Mouse (Mus musculus): ENCODE results near the gene Radil. TPM values are rescaled to one million over a fixed set of nuclear protein-coding genes. Genes with fewer than 3 reads are reported as not detected.

Radil gene
- polyA plus RNA-seq (2012; ENCODE audit: insufficient read depth, low replicate concordance), result 1.9 TPM in 1 of 2 replicates, not detected in the other

- Histone ChIP-seq H3K36me3 (replicated peaks; ENCODE audit: low read length) (no peaks in the 10 kb centered on the region), H3K9me3 (0 out of 2 replicates have a peak, but pooled peaks cover 2% of the 10 kb centered on the region), H3K4me3 (replicated peaks) (peak within 1 kb of the TSS; percentile 92), H3K27me3 (replicated peaks) (peaks cover 58% of the 10 kb centered on the region), H3K4me1 (peaks cover 22% of the 10 kb centered on the region)
- TF ChIP-seq FLI1 (IDR thresholded peaks at IDR 0.05; ENCODE audit: low read length) (no peak), GATA1 (IDR thresholded peaks at IDR 0.05; ENCODE audit: borderline replicate concordance, low read length) (no peak)
These were observed at the start of gene Radil for GRCm38 (mm10) chr5:142550706-142551652. Gene Radil, minus strand, starts transcription at chr5:142551098.

GRCm38 (mm10) chr5:142597648-142598390 lies 46.9 kb upstream of the Radil start:
- Histone ChIP-seq H3K4me3 (replicated peaks) (no peak overlapping the region), H3K9me3 (no peaks in the 10 kb centered on the region), H3K36me3 (replicated peaks; ENCODE audit: low read length) (no peaks in the 10 kb centered on the region), H3K4me1 (no peaks in the 10 kb centered on the region), H3K27me3 (replicated peaks) (peaks cover 34% of the 10 kb centered on the region)
- TF ChIP-seq GATA1 (IDR thresholded peaks at IDR 0.05; ENCODE audit: borderline replicate concordance, low read length) (no peak), FLI1 (IDR thresholded peaks at IDR 0.05; ENCODE audit: low read length) (no peak)

- no peaks in the 10 kb centered on the region for H3K9me3 ChIP-seq
- H3K36me3 ChIP-seq (replicated peaks; ENCODE audit: low read length), result no peaks in the 10 kb centered on the region
- peaks cover 28% of the 10 kb centered on the region for H3K27me3 ChIP-seq (replicated peaks)
- no peak for TF ChIP-seq FLI1 (IDR thresholded peaks at IDR 0.05; ENCODE audit: low read length)
- TF ChIP-seq GATA1 (IDR thresholded peaks at IDR 0.05; ENCODE audit: borderline replicate concordance, low read length), result no peak
- no peak overlapping the region for H3K4me3 ChIP-seq (replicated peaks)
- H3K4me1 ChIP-seq, result peaks cover 6% of the 10 kb centered on the region; the same call in 1 of the 2 replicates
These were observed 45.8 kb upstream of the Radil start for GRCm38 (mm10) chr5:142596723-142597122.

- TF ChIP-seq GATA1 (IDR thresholded peaks at IDR 0.05; ENCODE audit: borderline replicate concordance, low read length) (no peak), FLI1 (IDR thresholded peaks at IDR 0.05; ENCODE audit: low read length) (no peak)
- no peaks in the 10 kb centered on the region for H3K36me3 ChIP-seq (replicated peaks; ENCODE audit: low read length)
- H3K9me3 ChIP-seq, result no peaks in the 10 kb centered on the region
- H3K4me3 ChIP-seq (replicated peaks), result no peak overlapping the region
- H3K27me3 ChIP-seq (replicated peaks), result peaks cover 24% of the 10 kb centered on the region
- peaks cover 6% of the 10 kb centered on the region; the same call in 1 of the 2 replicates for H3K4me1 ChIP-seq
These were observed 44.8 kb upstream of the Radil start for GRCm38 (mm10) chr5:142595698-142596097.

- H3K9me3 ChIP-seq, result no peaks in the 10 kb centered on the region
- H3K4me1 ChIP-seq, result peaks cover 6% of the 10 kb centered on the region; the same call in 1 of the 2 replicates
- no peaks in the 10 kb centered on the region for H3K36me3 ChIP-seq (replicated peaks; ENCODE audit: low read length)
- no peak overlapping the region for H3K4me3 ChIP-seq (replicated peaks)
- no peak for TF ChIP-seq FLI1 (IDR thresholded peaks at IDR 0.05; ENCODE audit: low read length)
- TF ChIP-seq GATA1 (IDR thresholded peaks at IDR 0.05; ENCODE audit: borderline replicate concordance, low read length), result no peak
- peaks cover 25% of the 10 kb centered on the region for H3K27me3 ChIP-seq (replicated peaks)
These were observed 40.2 kb upstream of the Radil start for GRCm38 (mm10) chr5:142590953-142591616.

- H3K36me3 ChIP-seq (replicated peaks; ENCODE audit: low read length), result no peaks in the 10 kb centered on the region
These were observed 32.8 kb upstream of the Radil start for GRCm38 (mm10) chr5:142583616-142584126.

GRCm38 (mm10) chr5:142581517-142581916 lies 30.6 kb upstream of the Radil start:
- H3K36me3 ChIP-seq (replicated peaks; ENCODE audit: low read length), result no peaks in the 10 kb centered on the region

More at GRCm38 (mm10) chr5:142583616-142584126, 32.8 kb upstream of the Radil start:
- Histone ChIP-seq H3K4me1 (no peaks in the 10 kb centered on the region), H3K9me3 (peaks cover 4% of the 10 kb centered on the region), H3K4me3 (replicated peaks) (no peak overlapping the region), H3K27me3 (replicated peaks) (peaks cover 42% of the 10 kb centered on the region)
- no peak for TF ChIP-seq GATA1 (IDR thresholded peaks at IDR 0.05; ENCODE audit: borderline replicate concordance, low read length)
- TF ChIP-seq FLI1 (IDR thresholded peaks at IDR 0.05; ENCODE audit: low read length), result no peak

GRCm38 (mm10) chr5:142578192-142578591 lies 27.3 kb upstream of the Radil start:
- Histone ChIP-seq H3K27me3 (replicated peaks) (peaks cover 25% of the 10 kb centered on the region), H3K4me3 (replicated peaks) (no peak overlapping the region), H3K36me3 (replicated peaks; ENCODE audit: low read length) (no peaks in the 10 kb centered on the region), H3K9me3 (peaks cover 25% of the 10 kb centered on the region), H3K4me1 (no peaks in the 10 kb centered on the region)
- no peak for TF ChIP-seq FLI1 (IDR thresholded peaks at IDR 0.05; ENCODE audit: low read length)
- TF ChIP-seq GATA1 (IDR thresholded peaks at IDR 0.05; ENCODE audit: borderline replicate concordance, low read length), result no peak

More at GRCm38 (mm10) chr5:142581517-142581916, 30.6 kb upstream of the Radil start:
- peaks cover 18% of the 10 kb centered on the region for H3K9me3 ChIP-seq
- peaks cover 35% of the 10 kb centered on the region for H3K27me3 ChIP-seq (replicated peaks)
- TF ChIP-seq GATA1 (IDR thresholded peaks at IDR 0.05; ENCODE audit: borderline replicate concordance, low read length), result no peak
- no peak for TF ChIP-seq FLI1 (IDR thresholded peaks at IDR 0.05; ENCODE audit: low read length)
- H3K4me3 ChIP-seq (replicated peaks), result no peak overlapping the region
- no peaks in the 10 kb centered on the region for H3K4me1 ChIP-seq

GRCm38 (mm10) chr5:142576832-142577231 lies 25.9 kb upstream of the Radil start:
- no peak overlapping the region for H3K4me3 ChIP-seq (replicated peaks)
- peaks cover 32% of the 10 kb centered on the region for H3K9me3 ChIP-seq
- no peaks in the 10 kb centered on the region for H3K36me3 ChIP-seq (replicated peaks; ENCODE audit: low read length)
- H3K4me1 ChIP-seq, result no peaks in the 10 kb centered on the region
- TF ChIP-seq GATA1 (IDR thresholded peaks at IDR 0.05; ENCODE audit: borderline replicate concordance, low read length), result no peak
- no peak for TF ChIP-seq FLI1 (IDR thresholded peaks at IDR 0.05; ENCODE audit: low read length)
- peaks cover 18% of the 10 kb centered on the region for H3K27me3 ChIP-seq (replicated peaks)
